Mouse (Mus musculus) forebrain, embryonic 13.5 days (tissue): Measurements from ENCODE around the gene Dmac1. TPM values are rescaled to one million over a fixed set of nuclear protein-coding genes. Genes with fewer than 3 reads are reported as not detected.

Source experiments
- ATAC-seq: fragments of 200-750 bp; cut with Nextera tagmentation; 2 replicates; pipeline ENCODE4 v1.8.0; 2017
- H3K27ac ChIP-seq: fragments of 300-500 bp; sonication (generic); 2 replicates; pipeline ENCODE4 v1.5.1; 2015; ENCODE audit warnings: inconsistent platforms, mild to moderate bottlenecking, moderate library complexity
- H3K27me3 ChIP-seq: fragments of 300-500 bp; sonication (generic); 2 replicates; pipeline ENCODE4 v1.6.1; 2015; ENCODE audit warnings: mild to moderate bottlenecking, inconsistent platforms
- H3K36me3 ChIP-seq: fragments of 300-500 bp; sonication (generic); 2 replicates; pipeline ENCODE4 v1.6.1; 2015; ENCODE audit warnings: mild to moderate bottlenecking, inconsistent platforms; ENCODE audit not compliant: poor library complexity, severe bottlenecking
- H3K4me1 ChIP-seq: fragments of 300-500 bp; sonication (generic); 2 replicates; pipeline ENCODE4 v1.6.1; 2015; ENCODE audit warnings: inconsistent platforms
- H3K4me2 ChIP-seq: fragments of 300-500 bp; sonication (generic); 2 replicates; pipeline ENCODE4 v1.6.1; 2015; ENCODE audit warnings: inconsistent platforms, mild to moderate bottlenecking, moderate library complexity
- H3K4me3 ChIP-seq: fragments of 300-500 bp; sonication (generic); 2 replicates; pipeline ENCODE4 v1.5.1; 2015; ENCODE audit warnings: mild to moderate bottlenecking, inconsistent platforms
- H3K9ac ChIP-seq: fragments of 300-500 bp; sonication (generic); 2 replicates; pipeline ENCODE4 v1.6.1; 2015; ENCODE audit warnings: mild to moderate bottlenecking, inconsistent platforms
- H3K9me3 ChIP-seq: fragments of 300-500 bp; sonication (generic); replicated peaks from 2 replicates; pipeline ENCODE4 v1.6.1; 2016; ENCODE audit warnings: inconsistent platforms
- WGBS: fragments of 180-500 bp; shearing (Covaris S2); methylation state at CpG from one replicate; pipeline ENCODE4 v1.1.7; 2015; 5-methylcytosine and 5-hydroxymethylcytosine counted together
- polyA plus RNA-seq: library from polyadenylated mRNA; unstranded; fragments of >200 nt; fragmentation: Nextera tagmentation; extraction: Ambion mirVana; gene quantifications from 2 replicates; pipeline ENCODE4 v1.2.1, GENCODE M21; 2015

Gene Dmac1
- polyA plus RNA-seq: 121 and 130 TPM in 2 replicates

GRCm38 (mm10) chr4:75278197-75279175, at the start of gene Dmac1:
Gene Dmac1 (minus strand): TSS chr4:75278305.
- peak within 1 kb of the TSS; percentile 70 for H3K4me2 ChIP-seq

GRCm38 (mm10) chr4:75315431-75315830, 37.3 kb upstream of the Dmac1 start:
- Histone ChIP-seq H3K9me3 (no peaks in the 10 kb centered on the region), H3K4me2 (no peak overlapping the region), H3K27ac (no peak overlapping the region), H3K27me3 (no peaks in the 10 kb centered on the region), H3K9ac (no peak overlapping the region), H3K4me1 (no peaks in the 10 kb centered on the region), H3K4me3 (no peak overlapping the region), H3K36me3 (no peaks in the 10 kb centered on the region)
- no peak for ATAC-seq
- 76% methylated on average over 1 of the region's 1 CpGs for WGBS

More at GRCm38 (mm10) chr4:75278197-75279175, at the start of gene Dmac1:
- Histone ChIP-seq H3K36me3 (peaks cover 20% of the 10 kb centered on the region), H3K9ac (peak within 1 kb of the TSS; percentile 85), H3K27ac (no peak within 1 kb of the TSS), H3K27me3 (no peaks in the 10 kb centered on the region), H3K4me1 (peaks cover 5% of the 10 kb centered on the region), H3K9me3 (no peaks in the 10 kb centered on the region), H3K4me3 (peak within 1 kb of the TSS; percentile 83)
- peak; percentile 96 for ATAC-seq
- WGBS: 17% methylated on average over 23 of the region's 23 CpGs

- no peak overlapping the region for H3K9ac ChIP-seq
- no peak for ATAC-seq
- no peaks in the 10 kb centered on the region for H3K9me3 ChIP-seq
- H3K4me3 ChIP-seq: no peak overlapping the region
- no peak overlapping the region for H3K27ac ChIP-seq
- H3K4me2 ChIP-seq: no peak overlapping the region
- H3K4me1 ChIP-seq: no peaks in the 10 kb centered on the region
- WGBS: 88% methylated on average over 1 of the region's 1 CpGs
- no peaks in the 10 kb centered on the region for H3K36me3 ChIP-seq
- H3K27me3 ChIP-seq: no peaks in the 10 kb centered on the region
Observed at GRCm38 (mm10) chr4:75315007-75315406, 36.9 kb upstream of the Dmac1 start.

GRCm38 (mm10) chr4:75311918-75312317, 33.8 kb upstream of the Dmac1 start:
- H3K4me1 ChIP-seq: no peaks in the 10 kb centered on the region
- 98% methylated on average over 2 of the region's 2 CpGs for WGBS
- no peaks in the 10 kb centered on the region for H3K9me3 ChIP-seq
- no peak overlapping the region for H3K4me2 ChIP-seq
- H3K27ac ChIP-seq: no peak overlapping the region
- ATAC-seq: no peak
- no peak overlapping the region for H3K4me3 ChIP-seq
- H3K27me3 ChIP-seq: no peaks in the 10 kb centered on the region
- H3K9ac ChIP-seq: no peak overlapping the region
- no peaks in the 10 kb centered on the region for H3K36me3 ChIP-seq

GRCm38 (mm10) chr4:75311305-75311704, 33.2 kb upstream of the Dmac1 start:
- no peak overlapping the region for H3K4me2 ChIP-seq
- no peak overlapping the region for H3K27ac ChIP-seq
- H3K27me3 ChIP-seq: no peaks in the 10 kb centered on the region
- H3K4me3 ChIP-seq: no peak overlapping the region
- no peak overlapping the region for H3K9ac ChIP-seq
- no peaks in the 10 kb centered on the region for H3K9me3 ChIP-seq
- no peaks in the 10 kb centered on the region for H3K36me3 ChIP-seq
- no peak for ATAC-seq
- 98% methylated on average over 2 of the region's 2 CpGs for WGBS
- no peaks in the 10 kb centered on the region for H3K4me1 ChIP-seq

GRCm38 (mm10) chr4:75300205-75300972, 22.3 kb upstream of the Dmac1 start:
- H3K4me2 ChIP-seq: no peak overlapping the region
- no peak overlapping the region for H3K27ac ChIP-seq
- H3K4me3 ChIP-seq: no peak overlapping the region
- no peak overlapping the region for H3K9ac ChIP-seq
- ATAC-seq: no peak
- H3K36me3 ChIP-seq: no peaks in the 10 kb centered on the region
- 54% methylated on average over 1 of the region's 1 CpGs for WGBS
- no peaks in the 10 kb centered on the region for H3K4me1 ChIP-seq
- no peaks in the 10 kb centered on the region for H3K27me3 ChIP-seq
- no peaks in the 10 kb centered on the region for H3K9me3 ChIP-seq

- no peak overlapping the region for H3K4me2 ChIP-seq
- no peaks in the 10 kb centered on the region for H3K4me1 ChIP-seq
- H3K36me3 ChIP-seq: no peaks in the 10 kb centered on the region
- no peaks in the 10 kb centered on the region for H3K9me3 ChIP-seq
- H3K4me3 ChIP-seq: no peak overlapping the region
- WGBS: 68% methylated on average over 4 of the region's 4 CpGs
- no peak overlapping the region for H3K27ac ChIP-seq
- no peak for ATAC-seq
- no peaks in the 10 kb centered on the region for H3K27me3 ChIP-seq
- no peak overlapping the region for H3K9ac ChIP-seq
Observed at GRCm38 (mm10) chr4:75292315-75292714, 14.2 kb upstream of the Dmac1 start.

GRCm38 (mm10) chr4:75291142-75291541, 13.0 kb upstream of the Dmac1 start:
- Histone ChIP-seq H3K27ac (no peak overlapping the region), H3K4me1 (no peaks in the 10 kb centered on the region), H3K36me3 (no peaks in the 10 kb centered on the region), H3K9me3 (no peaks in the 10 kb centered on the region), H3K9ac (no peak overlapping the region), H3K4me2 (no peak overlapping the region), H3K27me3 (no peaks in the 10 kb centered on the region), H3K4me3 (no peak overlapping the region)
- ATAC-seq: no peak
- WGBS: 92% methylated on average over 4 of the region's 4 CpGs

GRCm38 (mm10) chr4:75277467-75278196, 473 bp downstream of the Dmac1 start:
- H3K9ac ChIP-seq: peak overlapping the region; percentile 85
- no peak overlapping the region for H3K27ac ChIP-seq
- H3K4me1 ChIP-seq: peaks cover 5% of the 10 kb centered on the region
- H3K36me3 ChIP-seq: peaks cover 29% of the 10 kb centered on the region
- H3K27me3 ChIP-seq: no peaks in the 10 kb centered on the region
- H3K9me3 ChIP-seq: no peaks in the 10 kb centered on the region; the same call in 1 of the 2 replicates
- WGBS: 8% methylated on average over 30 of the region's 30 CpGs
- peak; percentile 92 for ATAC-seq
- peak overlapping the region; percentile 70 for H3K4me2 ChIP-seq
- peak overlapping the region; percentile 83 for H3K4me3 ChIP-seq

- Histone ChIP-seq H3K27ac (no peak overlapping the region), H3K4me3 (no peak overlapping the region), H3K27me3 (no peaks in the 10 kb centered on the region), H3K4me1 (peaks cover 5% of the 10 kb centered on the region), H3K4me2 (no peak overlapping the region), H3K9me3 (no peaks in the 10 kb centered on the region; the same call in 1 of the 2 replicates), H3K36me3 (peaks cover 37% of the 10 kb centered on the region), H3K9ac (no peak overlapping the region)
- WGBS: 93% methylated on average over 2 of the region's 2 CpGs
- ATAC-seq: no peak
Observed at GRCm38 (mm10) chr4:75275737-75276136, 2.4 kb downstream of the Dmac1 start.

- no peaks in the 10 kb centered on the region for H3K4me1 ChIP-seq
- H3K36me3 ChIP-seq: peaks cover 10% of the 10 kb centered on the region
- no peak overlapping the region for H3K9ac ChIP-seq
- no peaks in the 10 kb centered on the region; the same call in 1 of the 2 replicates for H3K9me3 ChIP-seq
- ATAC-seq: no peak
- no peak overlapping the region for H3K4me2 ChIP-seq
- no peak overlapping the region for H3K27ac ChIP-seq
- WGBS: 80% methylated on average over 2 of the region's 2 CpGs
- H3K4me3 ChIP-seq: no peak overlapping the region
- H3K27me3 ChIP-seq: no peaks in the 10 kb centered on the region
Observed at GRCm38 (mm10) chr4:75267866-75268265, 10.2 kb downstream of the Dmac1 start.
